Mouse (Mus musculus): ENCODE data around the gene Ntsr2.

GRCm38 (mm10) chr12:16605624-16606023 lies 47.6 kb upstream of the Ntsr2 start:
- TF ChIP-seq CTCF (IDR thresholded peaks at IDR 0.05; ENCODE audit: borderline replicate concordance, control insufficient read depth, extremely low read depth, insufficient read depth, low read length, poor library complexity) (no peak), POLR2A (IDR thresholded peaks at IDR 0.05; ENCODE audit: control insufficient read depth, extremely low read depth, insufficient read depth, low read length, poor library complexity) (no peak)
